Mouse (Mus musculus): ENCODE data around the gene Sept9. TPM values are rescaled to one million over a fixed set of nuclear protein-coding genes. Genes with fewer than 3 reads are reported as not detected.

Sept9 gene
- polyA plus RNA-seq, 1 experiment, result 12.2 TPM

DNA sequence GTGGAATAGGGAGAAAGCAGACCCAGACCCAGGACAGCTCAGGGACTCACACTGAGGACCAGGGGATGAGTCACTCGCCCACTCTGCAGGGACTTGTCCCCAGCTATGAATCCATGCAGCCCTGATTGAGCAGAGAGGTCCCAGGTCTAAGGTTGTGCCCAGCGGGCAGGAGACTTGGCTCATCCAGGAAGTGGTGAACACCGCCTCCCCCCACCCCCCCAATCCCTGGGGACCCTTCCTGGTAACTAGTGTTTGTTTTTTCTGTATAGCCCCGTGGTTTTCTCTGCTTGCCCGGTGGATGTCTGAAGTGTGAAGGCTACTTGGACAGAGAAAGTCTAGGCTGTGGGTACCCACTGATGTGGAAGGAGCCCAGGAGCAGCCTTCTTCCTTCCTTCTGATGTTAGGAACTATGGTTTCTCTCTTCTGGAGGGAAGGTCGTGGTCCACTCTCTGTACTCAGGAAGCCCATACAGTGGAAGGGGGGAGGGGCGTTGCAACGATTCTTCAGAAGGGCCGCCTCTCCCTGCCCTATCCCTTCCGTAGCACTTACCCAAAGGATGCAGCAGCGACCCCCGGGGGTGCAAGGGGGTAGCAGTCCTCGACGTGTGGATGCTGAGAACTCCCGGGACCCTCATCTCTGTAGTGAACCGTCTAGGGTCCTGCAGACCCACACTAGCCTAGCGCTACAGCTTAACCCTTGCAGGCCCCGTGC, 66.0 kb downstream of the Sept9 start:
- no peak for TF ChIP-seq CTCF (IDR thresholded peaks at IDR 0.05; ENCODE audit: control insufficient read depth, insufficient read depth, insufficient replicate concordance, low read depth, low read length)
- TF ChIP-seq POLR2A (IDR thresholded peaks at IDR 0.05; ENCODE audit: control insufficient read depth, low read depth, low read length), result no peak
- Histone ChIP-seq H3K36me3 (ENCODE audit: control insufficient read depth, insufficient read depth, low read length) (no peaks in the 10 kb centered on the region), H3K27ac (ENCODE audit: control insufficient read depth, insufficient read depth, low read depth, low read length) (peak overlapping the region; percentile 65), H3K27me3 (ENCODE audit: control insufficient read depth, insufficient read depth, low read length) (no peaks in the 10 kb centered on the region), H3K4me1 (ENCODE audit: control insufficient read depth, insufficient read depth, low read length) (peaks cover 18% of the 10 kb centered on the region), H3K4me3 (ENCODE audit: control insufficient read depth, low read depth, low read length) (peak overlapping the region; percentile 63)

DNA sequence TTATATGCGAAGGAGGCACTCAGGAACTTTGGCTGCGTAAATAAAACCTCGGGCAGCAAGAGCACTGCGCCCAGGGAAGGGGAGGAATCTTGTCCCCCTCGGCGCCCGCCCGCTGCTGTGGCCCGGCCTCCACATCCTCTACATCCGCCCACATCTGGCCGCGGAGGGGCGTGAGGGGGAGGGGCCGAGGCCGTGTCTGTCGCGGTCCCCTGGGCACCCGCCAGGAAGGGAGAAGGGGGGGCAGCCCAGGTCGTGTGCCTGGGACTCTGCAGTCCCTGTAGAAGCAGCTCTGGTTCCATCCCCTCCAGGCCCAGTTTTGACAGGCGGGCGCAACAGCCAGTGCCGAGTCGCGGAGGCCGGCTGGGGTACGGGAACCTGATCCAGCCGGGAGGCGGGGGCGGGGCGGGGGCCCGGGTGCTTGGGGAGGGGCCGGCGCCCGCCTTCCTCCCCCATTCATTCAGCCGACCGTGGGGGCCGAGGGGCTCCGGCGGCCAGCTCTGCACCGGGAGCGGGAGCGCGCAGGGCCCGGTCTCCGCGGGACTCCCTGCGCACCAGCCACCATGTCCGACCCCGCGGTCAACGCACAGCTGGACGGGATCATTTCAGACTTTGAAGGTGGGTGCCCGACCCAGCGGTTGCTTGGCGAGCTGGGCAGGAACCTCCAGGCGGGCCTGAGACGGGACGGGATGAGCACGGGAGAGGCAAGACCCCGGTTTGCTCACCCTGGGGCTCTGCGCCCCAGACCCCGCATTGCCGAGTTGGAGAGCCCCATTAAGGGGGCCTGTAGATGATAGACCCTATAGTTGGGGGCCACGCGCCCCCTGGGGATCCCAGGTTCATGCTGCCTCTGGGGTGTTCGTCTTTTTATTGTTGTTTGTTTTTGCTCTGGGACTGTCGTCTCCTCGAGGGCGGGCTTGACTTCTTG, 66.8 kb downstream of the Sept9 start:
- peak overlapping the region; percentile 79 for H3K4me3 ChIP-seq (ENCODE audit: control insufficient read depth, low read depth, low read length)
- TF ChIP-seq POLR2A (IDR thresholded peaks at IDR 0.05; ENCODE audit: control insufficient read depth, low read depth, low read length) (no peak), CTCF (IDR thresholded peaks at IDR 0.05; ENCODE audit: control insufficient read depth, insufficient read depth, insufficient replicate concordance, low read depth, low read length) (no peak)
- no peaks in the 10 kb centered on the region for H3K36me3 ChIP-seq (ENCODE audit: control insufficient read depth, insufficient read depth, low read length)
- peaks cover 18% of the 10 kb centered on the region for H3K4me1 ChIP-seq (ENCODE audit: control insufficient read depth, insufficient read depth, low read length)
- H3K27ac ChIP-seq (ENCODE audit: control insufficient read depth, insufficient read depth, low read depth, low read length), result peak overlapping the region; percentile 73
- H3K27me3 ChIP-seq (ENCODE audit: control insufficient read depth, insufficient read depth, low read length), result no peaks in the 10 kb centered on the region

DNA sequence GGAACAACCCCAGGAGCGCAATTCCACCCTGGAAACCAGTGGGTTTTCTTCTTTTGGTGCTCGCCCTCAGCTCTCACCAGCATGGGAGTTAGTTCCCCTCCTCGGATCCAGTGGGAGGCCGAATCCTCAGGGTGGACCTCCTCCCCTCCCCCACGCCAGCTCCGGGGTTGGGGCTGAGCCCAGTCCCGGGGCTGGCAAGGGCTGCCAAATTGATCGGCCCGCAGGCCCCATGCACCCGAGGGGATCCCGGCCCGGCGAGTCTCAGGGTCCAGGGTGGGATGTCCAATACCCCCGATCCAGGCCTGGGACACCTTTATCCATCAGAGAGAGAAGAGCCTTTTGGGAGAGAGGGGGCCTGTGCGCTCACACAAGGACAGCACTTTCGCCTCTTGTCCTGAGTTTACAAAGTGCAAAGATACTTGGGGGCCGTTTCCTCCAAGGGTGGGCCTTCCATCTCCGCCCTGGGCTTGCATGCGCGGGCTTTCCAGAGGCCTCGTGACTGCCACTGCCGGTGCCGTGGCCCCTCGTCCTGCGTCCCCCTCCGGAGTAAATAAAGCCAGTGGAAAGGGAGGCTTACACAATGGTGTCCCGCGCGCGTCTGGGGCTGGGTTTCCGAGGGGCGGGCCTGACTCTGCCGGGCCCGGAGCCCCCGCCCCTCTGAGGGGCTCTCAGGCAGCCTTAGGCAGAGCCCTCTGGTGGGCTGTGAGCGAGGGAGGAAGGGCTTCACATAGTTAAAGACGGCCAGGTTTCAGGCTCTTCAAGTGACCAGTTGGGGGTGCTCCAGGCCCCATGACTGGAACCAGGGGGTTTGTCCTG, 67.7 kb downstream of the Sept9 start:
- Histone ChIP-seq H3K27me3 (ENCODE audit: control insufficient read depth, insufficient read depth, low read length) (no peaks in the 10 kb centered on the region), H3K4me1 (ENCODE audit: control insufficient read depth, insufficient read depth, low read length) (peaks cover 18% of the 10 kb centered on the region), H3K4me3 (ENCODE audit: control insufficient read depth, low read depth, low read length) (peak overlapping the region; percentile 79), H3K27ac (ENCODE audit: control insufficient read depth, insufficient read depth, low read depth, low read length) (peak overlapping the region; percentile 73), H3K36me3 (ENCODE audit: control insufficient read depth, insufficient read depth, low read length) (no peaks in the 10 kb centered on the region)
- TF ChIP-seq CTCF (IDR thresholded peaks at IDR 0.05; ENCODE audit: control insufficient read depth, insufficient read depth, insufficient replicate concordance, low read depth, low read length) (no peak), POLR2A (IDR thresholded peaks at IDR 0.05; ENCODE audit: control insufficient read depth, low read depth, low read length) (no peak)

DNA sequence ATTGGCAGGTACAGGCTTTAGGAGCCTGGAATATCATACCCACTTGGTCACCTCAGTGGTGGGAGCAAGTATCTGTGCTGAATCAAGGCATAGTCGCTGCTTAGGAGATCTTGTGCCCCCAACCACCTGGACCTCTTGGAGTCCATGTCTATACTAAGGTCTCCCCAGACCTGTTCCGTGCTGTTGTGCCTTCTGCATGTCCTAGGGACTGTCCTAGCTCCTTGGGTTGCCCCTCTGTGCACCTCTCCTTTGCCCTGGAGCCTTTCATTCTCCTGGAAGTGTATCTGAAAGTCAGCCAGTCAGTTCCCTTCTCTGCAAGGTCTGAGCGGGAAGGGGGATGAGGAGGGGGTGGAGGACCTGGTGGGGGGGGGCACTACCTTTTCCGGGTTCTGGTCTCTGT, 68.4 kb downstream of the Sept9 start:
- Histone ChIP-seq H3K4me3 (ENCODE audit: control insufficient read depth, low read depth, low read length) (peak overlapping the region; percentile 11; the same call in 1 of the 2 replicates), H3K4me1 (ENCODE audit: control insufficient read depth, insufficient read depth, low read length) (peaks cover 18% of the 10 kb centered on the region), H3K27me3 (ENCODE audit: control insufficient read depth, insufficient read depth, low read length) (no peaks in the 10 kb centered on the region)

DNA sequence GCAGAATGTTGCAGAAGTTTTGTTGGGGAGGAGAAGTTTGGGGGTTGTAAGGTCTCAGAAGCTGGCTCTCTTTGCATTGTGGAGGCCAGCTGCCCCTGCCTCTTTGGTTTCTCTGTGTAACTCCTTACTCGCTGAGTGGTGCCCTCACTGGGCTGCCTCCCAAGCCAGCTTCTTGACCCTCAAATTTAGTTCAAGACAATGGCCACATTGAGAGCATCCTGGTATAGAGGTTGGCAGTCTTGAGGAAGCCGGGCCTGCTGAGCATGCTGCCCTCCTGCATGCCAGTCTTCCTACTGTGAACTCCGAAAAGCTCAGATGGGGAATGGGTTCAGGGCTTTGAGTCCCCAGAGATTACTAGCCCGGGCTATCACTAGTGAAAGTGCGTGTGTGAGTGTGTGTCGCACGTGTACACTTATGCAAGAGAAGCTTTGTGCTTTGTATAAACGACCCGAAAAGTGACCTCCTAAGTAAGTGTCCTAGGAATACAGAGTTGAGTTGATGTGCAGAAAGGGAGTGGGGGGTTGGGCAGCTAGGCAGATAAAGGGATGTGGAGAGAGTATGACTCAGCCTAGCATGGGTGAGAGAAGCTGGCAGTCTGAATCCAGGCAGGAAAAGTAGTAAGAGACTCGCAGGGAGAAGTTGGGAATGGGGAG, 69.0 kb downstream of the Sept9 start:
- no peak overlapping the region for H3K4me3 ChIP-seq (ENCODE audit: control insufficient read depth, low read depth, low read length)
- TF ChIP-seq CTCF (IDR thresholded peaks at IDR 0.05; ENCODE audit: control insufficient read depth, insufficient read depth, insufficient replicate concordance, low read depth, low read length), result no peak
- no peak for TF ChIP-seq POLR2A (IDR thresholded peaks at IDR 0.05; ENCODE audit: control insufficient read depth, low read depth, low read length)
- peak overlapping the region; percentile 56 for H3K27ac ChIP-seq (ENCODE audit: control insufficient read depth, insufficient read depth, low read depth, low read length)
- H3K36me3 ChIP-seq (ENCODE audit: control insufficient read depth, insufficient read depth, low read length), result no peaks in the 10 kb centered on the region
- peaks cover 18% of the 10 kb centered on the region for H3K4me1 ChIP-seq (ENCODE audit: control insufficient read depth, insufficient read depth, low read length)
- H3K27me3 ChIP-seq (ENCODE audit: control insufficient read depth, insufficient read depth, low read length), result no peaks in the 10 kb centered on the region

More for the DNA sequence above, 68.4 kb downstream of the Sept9 start:
- TF ChIP-seq CTCF (IDR thresholded peaks at IDR 0.05; ENCODE audit: control insufficient read depth, insufficient read depth, insufficient replicate concordance, low read depth, low read length) (no peak), POLR2A (IDR thresholded peaks at IDR 0.05; ENCODE audit: control insufficient read depth, low read depth, low read length) (no peak)
- Histone ChIP-seq H3K27ac (ENCODE audit: control insufficient read depth, insufficient read depth, low read depth, low read length) (peak overlapping the region; percentile 60; the same call in 1 of the 2 replicates), H3K36me3 (ENCODE audit: control insufficient read depth, insufficient read depth, low read length) (no peaks in the 10 kb centered on the region)

DNA sequence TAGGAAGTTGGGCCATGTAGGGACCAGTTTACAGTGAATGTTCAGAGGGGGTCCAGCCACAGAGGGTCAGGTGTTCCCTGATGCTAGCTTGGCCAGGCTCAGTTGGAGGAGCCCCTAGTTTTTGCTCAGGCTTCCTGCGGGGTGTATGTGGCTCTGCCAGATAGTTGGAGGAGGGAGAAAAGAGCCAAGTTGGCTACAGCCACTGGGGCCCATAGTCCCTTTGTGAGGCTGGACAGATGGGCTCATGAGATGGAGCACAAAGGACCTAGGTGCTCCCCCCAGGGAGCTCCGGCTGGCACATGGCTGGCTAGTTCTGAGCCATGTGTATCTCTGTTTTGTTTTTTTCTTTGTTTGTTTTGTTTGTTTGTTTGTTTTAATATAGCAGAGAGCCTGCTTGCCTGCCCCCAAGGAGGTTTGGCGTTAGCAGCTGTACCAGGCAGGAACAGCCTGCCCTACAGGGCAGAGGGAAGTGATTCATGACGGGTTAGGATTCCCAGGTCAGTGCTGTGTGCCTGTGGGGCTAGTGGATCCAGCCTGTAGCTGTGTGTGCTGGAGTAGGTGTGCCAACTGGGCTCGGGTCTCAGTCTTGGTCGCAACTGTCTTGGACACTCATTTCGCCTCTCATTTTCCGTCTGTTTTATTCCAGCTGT, 69.7 kb downstream of the Sept9 start:
- Histone ChIP-seq H3K4me3 (ENCODE audit: control insufficient read depth, low read depth, low read length) (no peak overlapping the region), H3K36me3 (ENCODE audit: control insufficient read depth, insufficient read depth, low read length) (no peaks in the 10 kb centered on the region), H3K27ac (ENCODE audit: control insufficient read depth, insufficient read depth, low read depth, low read length) (peak overlapping the region; percentile 56), H3K4me1 (ENCODE audit: control insufficient read depth, insufficient read depth, low read length) (peaks cover 18% of the 10 kb centered on the region), H3K27me3 (ENCODE audit: control insufficient read depth, insufficient read depth, low read length) (no peaks in the 10 kb centered on the region)
- no peak for TF ChIP-seq CTCF (IDR thresholded peaks at IDR 0.05; ENCODE audit: control insufficient read depth, insufficient read depth, insufficient replicate concordance, low read depth, low read length)
